Mouse (Mus musculus) embryonic stem cell, embryonic (primary cell): ENCODE results near the gene Mpv17l2.

ENCODE experiments used
- CTCF ChIA-PET, 4 experiments: fragments of 300-600 bp in 2 of 4; fragments of 350-600 bp in 2 of 4; sonication (Branson Sonifier 250); formaldehyde crosslinking; loops; one replicate each; lab custom pipeline; 2022; ENCODE audit warnings: inconsistent platforms in 2 of 4; lab: Charles Lee
- POLR2A ChIA-PET, 4 experiments: fragments of 300-600 bp in 2 of 4; fragments of 350-600 bp in 2 of 4; sonication (Branson Sonifier 250); formaldehyde crosslinking; loops; one replicate each; lab custom pipeline; 2022; ENCODE audit warnings: antibody characterized with exemption in 4 of 4, inconsistent platforms in 1 of 4; lab: Charles Lee

Mpv17l2 gene

DNA sequence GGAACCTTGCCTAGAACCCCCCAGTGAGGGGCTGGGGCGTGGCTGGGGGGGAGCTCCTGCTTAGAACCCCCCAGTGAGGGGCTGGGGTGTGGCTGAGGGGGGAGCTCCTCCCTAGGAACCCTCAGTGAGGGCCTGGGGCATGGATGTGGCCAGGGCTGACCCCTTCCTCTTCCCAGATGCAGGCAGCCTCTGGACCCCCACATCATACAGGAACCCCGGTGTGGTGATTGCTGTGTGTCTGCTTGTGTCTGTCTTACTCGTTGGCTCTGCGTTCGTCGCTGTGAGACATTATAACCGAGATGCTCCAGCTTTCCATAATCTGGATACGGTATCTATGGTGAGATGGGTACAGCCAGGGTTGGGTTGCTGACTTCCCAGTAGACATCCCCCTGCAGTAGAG is 39.1 kb downstream of the Mpv17l2 start:
- CTCF ChIA-PET, result interaction anchor here (0.7 to 10.1 kb wide), 11 partner anchors 9 to 163 kb away, joined by 3 to 92 read pairs (median 4); partner anchors contain the start of genes Rab3a (in 2 of the 4), Arrdc2 (in 1 of the 4) and Mast3 (in 1 of the 4)
- POLR2A ChIA-PET, result interaction anchor here in 2 of 4 experiments (0.6 to 1.4 kb wide), 7 partner anchors 23 to 118 kb away, joined by 3 to 5 read pairs (median 3); partner anchors contain the start of genes Arrdc2 (in 1 of the 2) and Jund (in 1 of the 2)

DNA sequence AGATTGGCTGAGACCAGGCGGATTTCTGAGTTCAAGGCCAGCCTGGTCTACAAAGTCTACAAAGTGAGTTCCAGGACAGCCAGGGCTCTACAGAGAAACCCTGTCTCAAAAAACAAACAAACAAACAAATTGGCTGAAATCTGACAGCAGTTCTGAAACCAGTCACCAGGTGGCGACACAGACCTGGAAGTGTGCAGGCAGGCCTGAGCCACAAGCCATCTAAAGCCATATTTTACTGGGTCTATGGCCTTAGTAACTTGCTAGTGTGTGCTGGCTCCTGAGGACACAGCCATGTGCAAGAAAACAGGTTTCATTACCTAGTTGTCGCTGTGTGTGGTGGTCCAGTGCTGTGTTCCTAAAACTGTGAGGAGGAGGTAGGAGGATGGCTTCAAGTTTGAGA is 40.0 kb downstream of the Mpv17l2 start:
- ChIA-PET CTCF (interaction anchor here in 3 of 4 experiments (0.7 to 10.1 kb wide), 6 partner anchors 10 to 162 kb away, joined by 3 to 92 read pairs (median 6); partner anchors contain the start of genes Rab3a (in 2 of the 3) and Arrdc2 (in 1 of the 3)), POLR2A (interaction anchor here in 1 of 4 experiments (1.4 kb wide), 1 partner anchor 119 kb away, joined by 5 read pairs; the partner anchor contains the start of gene Arrdc2)

DNA sequence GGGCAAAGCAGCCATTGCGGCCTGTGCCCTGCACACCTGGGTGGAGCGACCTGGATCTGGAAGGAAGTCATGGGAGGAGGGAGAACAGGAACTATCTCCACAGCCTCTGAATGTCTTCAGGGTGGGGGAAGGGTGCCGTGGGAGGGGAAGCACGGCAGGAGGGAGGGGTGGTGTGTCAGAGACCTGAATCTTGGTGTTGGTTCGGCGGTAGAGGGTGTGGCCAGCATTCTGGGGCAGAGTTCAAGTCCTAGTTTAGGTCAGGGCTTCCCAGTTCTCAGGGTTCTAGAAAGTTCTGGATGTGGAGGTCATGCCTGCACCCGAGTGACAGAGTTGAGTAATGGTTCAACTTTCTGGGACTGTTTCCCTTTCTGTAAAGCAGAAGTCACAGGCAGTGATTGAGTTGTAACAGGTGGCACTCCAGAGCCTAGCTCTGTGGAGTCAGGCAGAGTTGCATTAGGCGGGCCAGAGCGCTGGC is 40.9 kb downstream of the Mpv17l2 start:
- ChIA-PET CTCF (interaction anchor here in 2 of 4 experiments (0.6 to 10.1 kb wide), 6 partner anchors 11 to 123 kb away, joined by 3 to 92 read pairs (median 6); partner anchors contain the start of genes Rab3a (in 2 of the 2) and Arrdc2 (in 1 of the 2)), POLR2A (interaction anchor here in 1 of 4 experiments (1.8 kb wide), 1 partner anchor 121 kb away, joined by 7 read pairs; no protein-coding TSS in a partner anchor)

DNA sequence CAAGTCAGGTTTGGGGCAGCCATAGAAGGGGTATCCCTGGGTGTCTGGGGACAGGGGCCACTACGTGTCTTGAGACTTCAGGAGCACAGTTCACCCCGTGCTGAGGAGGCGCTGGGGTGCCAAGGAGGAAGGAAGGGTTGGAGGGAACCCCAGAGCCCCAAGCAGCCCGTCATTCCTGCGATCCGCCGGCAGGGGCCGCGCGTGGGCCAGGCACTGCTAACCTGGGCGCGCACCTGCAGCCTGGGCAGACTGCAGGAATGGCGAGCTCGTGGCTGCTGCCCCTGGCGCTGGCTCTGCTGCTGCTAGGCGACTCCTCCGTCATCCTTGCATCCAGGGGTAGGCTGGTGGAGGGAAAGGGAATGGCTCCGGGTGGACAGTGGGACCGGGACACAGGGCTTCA is 42.4 kb downstream of the Mpv17l2 start, which contains the start of gene Gm3336:
Gene Gm3336, plus strand, starts transcription at position 247 of the 400 bp plus-strand sequence.
- ChIA-PET POLR2A (interaction anchor here (0.5 to 8.0 kb wide), 53 partner anchors 8 to 604 kb away, joined by 3 to 99 read pairs (median 3); partner anchors contain the start of genes Arrdc2 (in 3 of the 4), Jund (in 3 of the 4), Rab3a (in 3 of the 4) and Map1s (in 2 of the 4)), CTCF (interaction anchor here (0.5 to 10.1 kb wide), 80 partner anchors 9 to 723 kb away, joined by 3 to 92 read pairs (median 4); partner anchors contain the start of genes Arrdc2 (in 3 of the 4), Lsm4 (in 3 of the 4), Mpv17l2 (in 3 of the 4) and Rab3a (in 3 of the 4))

DNA sequence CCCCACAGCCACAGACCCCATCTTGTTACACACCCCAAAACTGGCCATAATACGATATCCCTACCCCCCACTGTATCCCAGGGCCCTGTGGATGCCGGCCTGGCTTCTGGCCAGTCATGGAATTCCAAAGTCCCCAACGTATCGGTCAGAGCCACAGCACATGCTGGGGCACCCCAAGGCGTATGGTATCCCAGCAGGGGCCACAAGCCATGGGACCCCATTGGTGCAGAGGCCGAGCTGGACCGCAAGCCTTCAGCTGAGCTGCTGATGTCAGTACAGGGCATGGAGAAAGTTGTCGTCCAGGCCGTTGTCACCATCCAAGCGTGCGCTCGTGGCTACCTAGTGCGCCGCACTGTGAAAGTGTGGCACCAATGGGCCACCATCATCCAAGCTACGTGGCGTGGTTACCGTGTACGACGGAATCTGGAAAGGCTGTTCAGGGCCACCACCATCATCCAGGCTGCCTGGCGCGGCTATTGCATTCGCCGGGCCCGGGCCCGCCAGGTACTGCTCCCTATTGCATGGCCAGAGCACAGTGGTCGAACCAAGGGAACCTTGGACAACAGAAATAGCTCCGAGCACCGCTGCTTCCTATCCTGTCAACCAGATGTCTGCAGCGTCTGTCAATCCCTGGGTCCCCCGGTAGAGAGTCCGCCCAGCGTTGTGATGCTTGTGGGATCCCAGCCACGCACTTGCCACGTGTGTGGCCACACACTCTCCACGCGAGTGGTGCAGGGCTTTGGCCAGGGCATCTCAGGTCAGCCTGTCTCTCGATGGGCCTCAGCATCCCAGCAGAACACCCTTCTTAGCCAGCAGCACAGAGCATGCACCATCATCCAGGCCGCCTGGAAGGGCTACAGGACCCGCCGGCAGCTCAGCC is 44.0 kb downstream of the Mpv17l2 start:
- CTCF ChIA-PET, result interaction anchor here (0.6 to 10.1 kb wide), 18 partner anchors 13 to 312 kb away, joined by 3 to 79 read pairs (median 3); partner anchors contain the start of genes Arrdc2 (in 1 of the 4), Jund (in 1 of the 4) and Rab3a (in 1 of the 4)

DNA sequence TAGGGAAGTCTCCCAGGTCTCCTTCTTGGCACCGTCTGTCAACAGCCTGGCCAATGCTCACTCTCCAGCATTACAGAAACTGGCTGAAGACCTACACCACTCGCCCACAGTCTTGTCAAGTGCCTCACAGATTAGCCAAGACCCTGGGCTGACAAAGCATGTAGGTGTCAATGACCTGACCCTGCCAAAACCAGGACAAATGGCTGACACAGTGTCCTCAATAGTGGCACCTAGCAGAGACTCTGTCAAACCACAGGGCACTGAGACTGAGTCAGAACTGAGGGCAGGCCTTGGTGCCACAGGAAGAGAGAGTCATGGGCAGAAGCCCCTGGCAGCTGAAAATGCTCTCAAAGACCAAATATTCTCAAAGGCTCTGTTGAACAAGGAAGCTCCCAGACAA is 45.7 kb downstream of the Mpv17l2 start:
- ChIA-PET POLR2A (interaction anchor here in 3 of 4 experiments (0.6 to 8.0 kb wide), 10 partner anchors 14 to 142 kb away, joined by 3 to 99 read pairs (median 5); partner anchors contain the start of genes Arrdc2 (in 2 of the 3), Jund (in 2 of the 3), Lsm4 (in 1 of the 3) and Pgpep1 (in 1 of the 3)), CTCF (interaction anchor here in 2 of 4 experiments (0.6 to 1.1 kb wide), 2 partner anchors 11 to 130 kb away, joined by 3 to 5 read pairs; no protein-coding TSS in a partner anchor)

More for the DNA sequence above, 44.0 kb downstream of the Mpv17l2 start:
- POLR2A ChIA-PET, result interaction anchor here (0.5 to 8.0 kb wide), 28 partner anchors 8 to 181 kb away, joined by 3 to 99 read pairs (median 4); partner anchors contain the start of genes Arrdc2 (in 3 of the 4), Jund (in 3 of the 4), Iqcn (in 2 of the 4) and Lsm4 (in 1 of the 4)

DNA sequence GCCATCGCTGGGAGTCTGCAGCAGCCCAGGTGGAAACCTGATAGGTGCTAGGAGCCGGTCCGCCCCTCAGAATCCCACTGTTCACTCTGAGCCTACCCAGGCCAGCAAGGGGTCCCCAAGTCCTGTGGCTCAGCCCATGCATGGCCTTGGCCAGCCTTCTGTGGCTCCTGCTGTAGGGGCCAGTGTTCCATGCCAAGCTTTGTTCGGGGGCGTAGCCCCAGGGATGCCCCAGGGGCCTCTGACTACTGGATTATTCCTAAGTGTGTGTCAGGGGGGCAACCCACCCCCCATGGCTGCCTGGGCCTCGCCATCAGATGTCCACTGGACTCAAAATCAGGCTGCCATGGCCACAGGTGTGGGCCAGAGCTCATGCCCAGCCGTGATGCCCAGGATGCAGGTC is 46.8 kb downstream of the Mpv17l2 start:
- CTCF ChIA-PET, result no interaction called here
- POLR2A ChIA-PET, result interaction anchor here in 3 of 4 experiments (0.5 to 8.0 kb wide), 8 partner anchors 15 to 184 kb away, joined by 3 to 99 read pairs (median 6); partner anchors contain the start of genes Jund (in 2 of the 3), Arrdc2 (in 1 of the 3), Lsm4 (in 1 of the 3) and Pgpep1 (in 1 of the 3)

DNA sequence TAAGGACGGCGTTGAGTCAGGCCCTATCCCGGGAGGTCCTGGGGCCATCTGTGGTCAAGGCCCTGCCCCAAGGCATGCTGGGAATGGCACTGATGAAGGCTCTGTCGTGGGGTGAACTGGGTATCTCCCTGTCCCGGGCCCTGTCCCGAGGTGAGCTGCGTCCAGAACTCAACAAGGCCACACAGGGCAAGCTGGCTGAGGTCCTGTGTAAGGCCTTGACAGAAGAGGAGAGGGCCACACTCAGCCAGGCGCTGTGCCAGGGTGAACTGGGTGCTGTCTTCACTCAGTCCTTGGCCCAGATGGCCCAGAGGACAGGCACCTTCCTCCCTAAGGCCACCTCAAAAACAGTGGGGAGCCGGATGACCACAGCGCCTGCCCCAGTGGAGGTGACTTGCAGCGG is 49.7 kb downstream of the Mpv17l2 start:
- CTCF ChIA-PET, result interaction anchor here in 2 of 4 experiments (0.7 to 1.2 kb wide), 2 partner anchors 81 to 133 kb away, joined by 3 to 5 read pairs; no protein-coding TSS in a partner anchor
- POLR2A ChIA-PET, result interaction anchor here in 3 of 4 experiments (0.6 to 4.7 kb wide), 5 partner anchors 11 to 895 kb away, joined by 3 to 50 read pairs (median 4); partner anchors contain the start of genes Jund (in 2 of the 3) and Lsm4 (in 1 of the 3)

DNA sequence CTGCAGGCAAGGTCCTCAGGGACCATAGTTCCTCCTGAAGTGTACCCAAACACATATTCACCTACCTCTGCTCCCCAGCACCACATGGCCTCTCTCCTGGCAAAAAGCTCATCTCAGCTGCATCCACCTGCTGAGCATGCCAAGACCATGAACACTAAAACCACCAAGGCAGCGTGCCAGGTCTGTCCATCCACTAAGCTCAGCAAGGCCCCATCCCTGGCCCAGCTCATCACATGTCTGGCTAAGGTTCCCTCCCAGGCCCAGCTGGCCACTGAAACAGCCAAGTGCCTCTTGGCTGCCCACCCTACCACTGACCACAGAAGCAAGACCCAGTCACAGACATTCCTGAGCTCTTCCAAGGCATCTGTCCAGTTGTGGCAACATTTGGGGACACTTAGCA is 50.5 kb downstream of the Mpv17l2 start:
- POLR2A ChIA-PET, result interaction anchor here in 3 of 4 experiments (0.7 to 4.7 kb wide), 13 partner anchors 8 to 130 kb away, joined by 3 to 50 read pairs (median 5); partner anchors contain the start of genes Jund (in 2 of the 3), Lsm4 (in 2 of the 3), Arrdc2 (in 1 of the 3) and Gm3336 (in 1 of the 3)

DNA sequence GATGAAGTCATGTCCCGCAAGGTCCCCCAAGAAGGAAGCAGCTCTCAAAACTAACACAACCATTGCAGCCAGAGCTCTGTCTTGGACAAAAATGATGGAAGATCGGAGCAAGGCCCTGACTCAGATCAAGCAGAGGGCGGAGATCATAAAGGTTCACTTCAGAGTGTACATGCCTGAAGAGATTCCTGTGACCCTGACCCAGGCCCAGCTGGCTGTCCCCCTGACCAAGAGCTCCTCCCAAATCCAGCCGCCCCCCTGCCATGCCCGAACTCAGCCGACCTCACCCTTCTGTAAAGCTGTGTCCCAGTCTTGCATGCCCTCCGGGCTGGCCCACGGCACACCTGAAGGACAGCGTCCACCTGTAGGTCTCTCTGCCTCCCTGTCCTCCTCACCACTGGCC is 51.0 kb downstream of the Mpv17l2 start:
- CTCF ChIA-PET, result interaction anchor here (0.6 to 1.4 kb wide), 9 partner anchors 9 to 135 kb away, joined by 3 to 10 read pairs (median 3); partner anchors contain the start of genes Arrdc2 (in 1 of the 4), Gm3336 (in 1 of the 4) and Lsm4 (in 1 of the 4)
- POLR2A ChIA-PET, result interaction anchor here in 3 of 4 experiments (0.5 to 4.7 kb wide), 15 partner anchors 9 to 130 kb away, joined by 3 to 50 read pairs (median 5); partner anchors contain the start of genes Jund (in 2 of the 3), Lsm4 (in 2 of the 3), Arrdc2 (in 1 of the 3) and Gm3336 (in 1 of the 3)

More for the DNA sequence above, 50.5 kb downstream of the Mpv17l2 start:
- CTCF ChIA-PET, result interaction anchor here (0.6 to 1.4 kb wide), 9 partner anchors 8 to 134 kb away, joined by 3 to 10 read pairs (median 3); partner anchors contain the start of genes Gm3336 (in 1 of the 4) and Lsm4 (in 1 of the 4)
